Mouse (Mus musculus) liver, embryonic 15.5 days (tissue): ENCODE measurements around the gene Hoxb6. TPM values are rescaled to one million over a fixed set of nuclear protein-coding genes. Genes with fewer than 3 reads are reported as not detected.

Experiments used
- ATAC-seq: fragments of 200-750 bp; cut with Nextera tagmentation; 2 replicates; pipeline ENCODE4 v1.8.0; 2017; ENCODE audit warnings: moderate number of reproducible peaks, mild to moderate bottlenecking, moderate library complexity; ENCODE audit not compliant: insufficient read depth
- H3K27ac ChIP-seq: fragments of 300-500 bp; sonication (generic); replicated peaks from 2 replicates; pipeline ENCODE4 v1.5.1; 2015; ENCODE audit warnings: mild to moderate bottlenecking, inconsistent platforms
- H3K27me3 ChIP-seq: fragments of 300-500 bp; sonication (generic); 2 replicates; pipeline ENCODE4 v1.6.1; 2015; ENCODE audit warnings: mild to moderate bottlenecking, inconsistent platforms
- H3K36me3 ChIP-seq: fragments of 300-500 bp; sonication (generic); replicated peaks from 2 replicates; pipeline ENCODE4 v1.6.1; 2015; ENCODE audit warnings: moderate library complexity, mild to moderate bottlenecking, inconsistent platforms
- H3K4me1 ChIP-seq: fragments of 300-500 bp; sonication (generic); replicated peaks from 2 replicates; pipeline ENCODE4 v1.6.1; 2015; ENCODE audit warnings: inconsistent platforms
- H3K4me2 ChIP-seq: fragments of 300-500 bp; sonication (generic); 2 replicates; pipeline ENCODE4 v1.6.1; 2015; ENCODE audit warnings: moderate library complexity, mild to moderate bottlenecking, inconsistent platforms
- H3K4me3 ChIP-seq: fragments of 300-500 bp; sonication (generic); replicated peaks from 2 replicates; pipeline ENCODE4 v1.5.1; 2015; ENCODE audit warnings: mild to moderate bottlenecking, inconsistent platforms
- H3K9ac ChIP-seq: fragments of 300-500 bp; sonication (generic); 2 replicates; pipeline ENCODE4 v1.6.1; 2015; ENCODE audit warnings: moderate library complexity, mild to moderate bottlenecking, inconsistent platforms
- H3K9me3 ChIP-seq: fragments of 300-500 bp; sonication (generic); replicated peaks from 2 replicates; pipeline ENCODE4 v1.6.1; 2016; ENCODE audit warnings: inconsistent platforms
- WGBS: fragments of 180-500 bp; shearing (Covaris S2); methylation state at CpG from one replicate; pipeline ENCODE4 v1.1.7; 2015; ENCODE audit warnings: mixed read lengths; ENCODE audit not compliant: insufficient replicate concordance; 5-methylcytosine and 5-hydroxymethylcytosine counted together
- polyA plus RNA-seq: library from polyadenylated mRNA; unstranded; fragments of >200 nt; fragmentation: Nextera tagmentation; extraction: Ambion mirVana; gene quantifications from 2 replicates; pipeline ENCODE4 v1.2.1, GENCODE M21; 2015

Gene Hoxb6
- polyA plus RNA-seq, 1 experiment from 2014 or later = 0.06 TPM

GRCm38 (mm10) chr11:96324125-96324524 is 31.8 kb downstream of the Hoxb6 start:
- H3K36me3 ChIP-seq = no peaks in the 10 kb centered on the region
- H3K4me3 ChIP-seq = no peak overlapping the region
- H3K27me3 ChIP-seq = peaks cover 99% of the 10 kb centered on the region
- WGBS = 26% methylated on average over 5 of the region's 5 CpGs
- H3K9me3 ChIP-seq = no peaks in the 10 kb centered on the region
- no peaks in the 10 kb centered on the region; the same call in 1 of the 2 replicates for H3K4me1 ChIP-seq
- ATAC-seq = no peak
- no peak overlapping the region for H3K4me2 ChIP-seq
- H3K9ac ChIP-seq = no peak overlapping the region
- no peak overlapping the region for H3K27ac ChIP-seq

- Histone ChIP-seq H3K4me2 (no peak overlapping the region), H3K27me3 (peaks cover 98% of the 10 kb centered on the region), H3K4me1 (no peaks in the 10 kb centered on the region; the same call in 1 of the 2 replicates), H3K36me3 (no peaks in the 10 kb centered on the region), H3K4me3 (no peak overlapping the region), H3K9me3 (no peaks in the 10 kb centered on the region), H3K27ac (no peak overlapping the region), H3K9ac (no peak overlapping the region)
- no peak for ATAC-seq
- 29% methylated on average over 8 of the region's 8 CpGs for WGBS
Observed at GRCm38 (mm10) chr11:96324965-96325364, 32.7 kb downstream of the Hoxb6 start.

GRCm38 (mm10) chr11:96325747-96326212 is 33.5 kb downstream of the Hoxb6 start:
- peaks cover 98% of the 10 kb centered on the region for H3K27me3 ChIP-seq
- no peak overlapping the region for H3K9ac ChIP-seq
- H3K4me2 ChIP-seq = no peak overlapping the region
- no peak overlapping the region for H3K27ac ChIP-seq
- 39% methylated on average over 22 of the region's 22 CpGs for WGBS
- no peak for ATAC-seq
- H3K4me3 ChIP-seq = no peak overlapping the region
- no peaks in the 10 kb centered on the region for H3K4me1 ChIP-seq
- no peaks in the 10 kb centered on the region for H3K36me3 ChIP-seq
- no peaks in the 10 kb centered on the region for H3K9me3 ChIP-seq

GRCm38 (mm10) chr11:96326705-96327104 is 34.4 kb downstream of the Hoxb6 start:
- no peak overlapping the region for H3K4me3 ChIP-seq

GRCm38 (mm10) chr11:96327122-96327521 is 34.8 kb downstream of the Hoxb6 start:
- Histone ChIP-seq H3K4me3 (no peak overlapping the region), H3K4me1 (no peaks in the 10 kb centered on the region), H3K27me3 (peaks cover 99% of the 10 kb centered on the region), H3K4me2 (no peak overlapping the region), H3K9me3 (no peaks in the 10 kb centered on the region), H3K9ac (no peak overlapping the region), H3K27ac (no peak overlapping the region), H3K36me3 (no peaks in the 10 kb centered on the region)
- WGBS = 40% methylated on average over 7 of the region's 7 CpGs
- ATAC-seq = no peak

More at GRCm38 (mm10) chr11:96326705-96327104, 34.4 kb downstream of the Hoxb6 start:
- WGBS = 48% methylated on average over 12 of the region's 12 CpGs
- Histone ChIP-seq H3K36me3 (no peaks in the 10 kb centered on the region), H3K27ac (no peak overlapping the region), H3K4me1 (no peaks in the 10 kb centered on the region), H3K9ac (no peak overlapping the region), H3K4me2 (no peak overlapping the region), H3K27me3 (peaks cover 99% of the 10 kb centered on the region), H3K9me3 (no peaks in the 10 kb centered on the region)
- ATAC-seq = no peak

- ATAC-seq = no peak
- H3K4me3 ChIP-seq = no peak overlapping the region
- no peaks in the 10 kb centered on the region for H3K36me3 ChIP-seq
- no peak overlapping the region for H3K27ac ChIP-seq
- H3K9me3 ChIP-seq = no peaks in the 10 kb centered on the region
- no peak overlapping the region for H3K9ac ChIP-seq
- H3K4me2 ChIP-seq = no peak overlapping the region
- H3K27me3 ChIP-seq = peaks cover 99% of the 10 kb centered on the region
- no peaks in the 10 kb centered on the region for H3K4me1 ChIP-seq
- 24% methylated on average over 5 of the region's 5 CpGs for WGBS
Observed at GRCm38 (mm10) chr11:96327750-96328149, 35.5 kb downstream of the Hoxb6 start.

- H3K4me1 ChIP-seq = no peaks in the 10 kb centered on the region
- ATAC-seq = no peak
- H3K27me3 ChIP-seq = peaks cover 99% of the 10 kb centered on the region
- no peaks in the 10 kb centered on the region for H3K9me3 ChIP-seq
- H3K4me3 ChIP-seq = no peak overlapping the region
- 41% methylated on average over 8 of the region's 8 CpGs for WGBS
- no peak overlapping the region for H3K27ac ChIP-seq
- no peak overlapping the region for H3K4me2 ChIP-seq
- no peaks in the 10 kb centered on the region for H3K36me3 ChIP-seq
- no peak overlapping the region for H3K9ac ChIP-seq
Observed at GRCm38 (mm10) chr11:96328605-96329004, 36.3 kb downstream of the Hoxb6 start.

GRCm38 (mm10) chr11:96332105-96332504 is 39.8 kb downstream of the Hoxb6 start:
- no peak for ATAC-seq
- H3K9me3 ChIP-seq = no peaks in the 10 kb centered on the region
- no peak overlapping the region for H3K4me2 ChIP-seq
- H3K4me3 ChIP-seq = no peak overlapping the region
- no peak overlapping the region for H3K27ac ChIP-seq
- H3K4me1 ChIP-seq = no peaks in the 10 kb centered on the region
- H3K36me3 ChIP-seq = no peaks in the 10 kb centered on the region
- no peak overlapping the region for H3K9ac ChIP-seq
- WGBS = 12% methylated on average over 8 of the region's 8 CpGs
- peaks cover 99% of the 10 kb centered on the region for H3K27me3 ChIP-seq

GRCm38 (mm10) chr11:96332618-96333032 is 40.3 kb downstream of the Hoxb6 start:
- H3K27me3 ChIP-seq = peaks cover 99% of the 10 kb centered on the region
- no peak for ATAC-seq

GRCm38 (mm10) chr11:96333241-96334001 is 41.1 kb downstream of the Hoxb6 start:
- ATAC-seq = no peak
- peaks cover 99% of the 10 kb centered on the region for H3K27me3 ChIP-seq
- 30% methylated on average over 17 of the region's 17 CpGs for WGBS
- H3K27ac ChIP-seq = no peak overlapping the region
- no peaks in the 10 kb centered on the region for H3K36me3 ChIP-seq
- no peaks in the 10 kb centered on the region for H3K4me1 ChIP-seq
- peak overlapping the region; percentile 33; the same call in 1 of the 2 replicates for H3K4me2 ChIP-seq
- H3K9me3 ChIP-seq = no peaks in the 10 kb centered on the region
- peak overlapping the region; percentile 14; the same call in 1 of the 2 replicates for H3K4me3 ChIP-seq
- H3K9ac ChIP-seq = no peak overlapping the region

More at GRCm38 (mm10) chr11:96332618-96333032, 40.3 kb downstream of the Hoxb6 start:
- Histone ChIP-seq H3K9ac (no peak overlapping the region), H3K36me3 (no peaks in the 10 kb centered on the region), H3K4me2 (peak overlapping the region; percentile 33), H3K4me1 (no peaks in the 10 kb centered on the region), H3K9me3 (no peaks in the 10 kb centered on the region), H3K27ac (no peak overlapping the region), H3K4me3 (peak overlapping the region; percentile 14)
- 8% methylated on average over 35 of the region's 35 CpGs for WGBS

GRCm38 (mm10) chr11:96334002-96334364 is 41.7 kb downstream of the Hoxb6 start:
- Histone ChIP-seq H3K9ac (no peak overlapping the region), H3K4me1 (no peaks in the 10 kb centered on the region), H3K4me3 (no peak overlapping the region)

More at GRCm38 (mm10) chr11:96334002-96334364, 41.7 kb downstream of the Hoxb6 start:
- WGBS = 28% methylated on average over 2 of the region's 2 CpGs
- no peak for ATAC-seq
- H3K27ac ChIP-seq = no peak overlapping the region
- H3K9me3 ChIP-seq = no peaks in the 10 kb centered on the region
- peaks cover 99% of the 10 kb centered on the region for H3K27me3 ChIP-seq
- H3K4me2 ChIP-seq = no peak overlapping the region
- H3K36me3 ChIP-seq = no peaks in the 10 kb centered on the region
